Mouse (Mus musculus): Measurements from ENCODE around the gene Cwh43. TPM values are rescaled to one million over a fixed set of nuclear protein-coding genes. Genes with fewer than 3 reads are reported as not detected.
A peak's percentile ranks its signal among the peaks of the same experiment; 100 is the strongest.

Cwh43 gene
- not detected in 2 replicates for polyA plus RNA-seq (2014; fragmentation: Nextera tagmentation; extraction: Ambion mirVana)

GRCm38 (mm10) chr5:73405981-73406722, at the start of gene Cwh43:
TSS of gene Cwh43 (plus strand) at chr5:73406075.
- DNase-seq (ENCODE audit: low spot score) = peak; percentile 40
- H3K9me3 ChIP-seq (ENCODE audit: control insufficient read depth, low read length) = no peaks in the 10 kb centered on the region
- peaks cover 27% of the 10 kb centered on the region for H3K27me3 ChIP-seq (replicated peaks; ENCODE audit: control insufficient read depth, insufficient read depth, low read length)
- H3K4me1 ChIP-seq (replicated peaks; ENCODE audit: control insufficient read depth, insufficient read depth, low read length) = peaks cover 3% of the 10 kb centered on the region; the same call in 1 of the 2 replicates
- WGBS = 4% methylated on average over 49 of the region's 49 CpGs
- H3K27ac ChIP-seq (ENCODE audit: low read depth, low read length) = no peak within 1 kb of the TSS
- H3K9ac ChIP-seq (ENCODE audit: low read depth, low read length) = no peak within 1 kb of the TSS
- no peak for ATAC-seq (replicated peaks; ENCODE audit: low FRiP score)
- H3K36me3 ChIP-seq (ENCODE audit: control insufficient read depth, insufficient read depth, low read length) = no peaks in the 10 kb centered on the region
- peak within 1 kb of the TSS; percentile 31 for H3K4me3 ChIP-seq (ENCODE audit: low read depth, low read length)
- H3K4me2 ChIP-seq = peak within 1 kb of the TSS; percentile 46

DNA sequence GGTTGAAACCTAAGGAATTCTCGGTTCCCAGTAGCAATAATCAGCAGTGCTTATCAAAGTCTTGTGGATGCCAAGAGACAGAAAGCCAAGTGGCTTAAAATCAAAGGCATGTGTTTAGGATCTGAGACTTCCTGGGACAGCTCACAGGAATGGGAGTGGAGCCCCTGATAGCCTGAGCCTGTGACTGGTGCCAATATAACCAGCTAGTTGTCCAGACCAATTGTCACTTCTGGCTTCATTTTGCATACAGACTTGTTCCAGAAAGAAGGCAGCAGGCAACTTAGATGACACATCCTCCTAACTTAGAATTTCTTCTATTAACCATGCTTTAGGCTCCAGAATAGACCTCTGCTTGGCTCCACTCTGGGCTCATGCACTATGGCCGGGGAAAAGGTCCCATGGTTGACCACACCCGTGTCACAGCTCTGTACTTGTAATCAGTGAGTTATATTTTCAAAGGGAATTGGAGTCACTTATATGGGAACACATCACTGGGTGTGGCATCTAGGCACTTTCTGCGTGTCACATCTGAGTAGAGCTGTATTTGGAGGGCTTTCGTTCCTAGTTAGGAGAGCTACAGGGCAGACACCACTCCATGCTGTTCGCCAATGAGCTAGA, 46.6 kb upstream of the Cwh43 start:
- 75% methylated on average over 6 of the region's 6 CpGs for WGBS
- ATAC-seq (replicated peaks; ENCODE audit: low FRiP score) = no peak
- H3K27me3 ChIP-seq (replicated peaks; ENCODE audit: control insufficient read depth, insufficient read depth, low read length) = no peaks in the 10 kb centered on the region
- H3K9me3 ChIP-seq (ENCODE audit: control insufficient read depth, low read length) = no peaks in the 10 kb centered on the region
- peak overlapping the region; percentile 19 for H3K4me2 ChIP-seq
- no peak for DNase-seq (ENCODE audit: low spot score)
- H3K9ac ChIP-seq (ENCODE audit: low read depth, low read length) = no peak overlapping the region
- no peak overlapping the region for H3K4me3 ChIP-seq (ENCODE audit: low read depth, low read length)
- no peaks in the 10 kb centered on the region for H3K36me3 ChIP-seq (ENCODE audit: control insufficient read depth, insufficient read depth, low read length)
- H3K4me1 ChIP-seq (replicated peaks; ENCODE audit: control insufficient read depth, insufficient read depth, low read length) = peaks cover 25% of the 10 kb centered on the region
- no peak overlapping the region for H3K27ac ChIP-seq (ENCODE audit: low read depth, low read length)

- H3K9ac ChIP-seq (ENCODE audit: low read depth, low read length) = no peak overlapping the region
- 28% methylated on average over 12 of the region's 12 CpGs for WGBS
- no peak for ATAC-seq (replicated peaks; ENCODE audit: low FRiP score)
Observed at GRCm38 (mm10) chr5:73359752-73360141, 46.1 kb upstream of the Cwh43 start.

DNA sequence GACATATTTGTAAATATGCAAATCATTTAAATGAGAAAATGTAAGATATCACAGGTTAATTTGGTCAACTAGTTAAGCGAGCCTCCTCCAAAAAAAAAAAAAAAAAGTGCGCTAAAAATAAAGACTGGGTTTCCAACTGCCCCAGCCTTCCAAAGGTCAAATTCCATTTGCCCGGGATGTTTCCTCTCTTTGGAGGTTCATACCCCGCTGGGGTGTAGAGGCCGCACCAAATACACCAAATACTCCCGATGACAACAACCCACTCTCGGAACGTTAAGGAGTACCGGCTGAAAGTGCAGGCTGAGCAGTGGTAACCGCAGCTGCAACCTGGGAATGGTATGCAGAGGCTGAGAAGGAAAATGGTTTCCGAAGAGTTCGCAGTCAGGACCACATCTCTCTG, 45.6 kb upstream of the Cwh43 start:
- Histone ChIP-seq H3K9ac (ENCODE audit: low read depth, low read length) (no peak overlapping the region), H3K4me3 (ENCODE audit: low read depth, low read length) (no peak overlapping the region), H3K27me3 (replicated peaks; ENCODE audit: control insufficient read depth, insufficient read depth, low read length) (no peaks in the 10 kb centered on the region), H3K4me2 (peak overlapping the region; percentile 19), H3K9me3 (ENCODE audit: control insufficient read depth, low read length) (no peaks in the 10 kb centered on the region), H3K4me1 (replicated peaks; ENCODE audit: control insufficient read depth, insufficient read depth, low read length) (peaks cover 20% of the 10 kb centered on the region), H3K36me3 (ENCODE audit: control insufficient read depth, insufficient read depth, low read length) (no peaks in the 10 kb centered on the region), H3K27ac (ENCODE audit: low read depth, low read length) (no peak overlapping the region)
- ATAC-seq (replicated peaks; ENCODE audit: low FRiP score) = no peak
- WGBS = 32% methylated on average over 12 of the region's 12 CpGs
- no peak for DNase-seq (ENCODE audit: low spot score)

More at GRCm38 (mm10) chr5:73359752-73360141, 46.1 kb upstream of the Cwh43 start:
- Histone ChIP-seq H3K4me2 (peak overlapping the region; percentile 19), H3K4me1 (replicated peaks; ENCODE audit: control insufficient read depth, insufficient read depth, low read length) (peaks cover 25% of the 10 kb centered on the region), H3K9me3 (ENCODE audit: control insufficient read depth, low read length) (no peaks in the 10 kb centered on the region), H3K27me3 (replicated peaks; ENCODE audit: control insufficient read depth, insufficient read depth, low read length) (no peaks in the 10 kb centered on the region), H3K36me3 (ENCODE audit: control insufficient read depth, insufficient read depth, low read length) (no peaks in the 10 kb centered on the region), H3K27ac (ENCODE audit: low read depth, low read length) (no peak overlapping the region), H3K4me3 (ENCODE audit: low read depth, low read length) (no peak overlapping the region)
- no peak for DNase-seq (ENCODE audit: low spot score)

DNA sequence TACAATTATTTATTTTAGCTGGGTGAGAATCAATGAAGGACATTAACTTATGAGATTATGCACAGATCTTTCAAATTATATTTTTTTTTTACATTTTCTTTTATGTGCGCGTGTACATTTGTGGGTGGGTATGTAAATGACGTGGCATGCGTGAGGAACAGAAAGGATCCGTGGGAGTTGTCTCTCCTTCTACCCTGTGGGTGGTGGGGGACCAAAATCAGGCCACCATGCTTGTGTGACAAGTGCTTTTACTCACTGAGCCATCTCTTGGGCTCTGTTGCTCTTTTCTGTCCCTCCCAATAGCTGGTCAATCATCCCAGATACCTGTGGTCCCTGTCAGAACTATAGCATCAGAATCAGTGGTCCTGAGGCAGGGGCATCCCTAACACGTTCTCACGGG, 43.5 kb upstream of the Cwh43 start:
- Histone ChIP-seq H3K9me3 (ENCODE audit: control insufficient read depth, low read length) (no peaks in the 10 kb centered on the region), H3K27me3 (replicated peaks; ENCODE audit: control insufficient read depth, insufficient read depth, low read length) (no peaks in the 10 kb centered on the region), H3K36me3 (ENCODE audit: control insufficient read depth, insufficient read depth, low read length) (no peaks in the 10 kb centered on the region), H3K27ac (ENCODE audit: low read depth, low read length) (no peak overlapping the region), H3K4me3 (ENCODE audit: low read depth, low read length) (no peak overlapping the region), H3K4me2 (no peak overlapping the region), H3K9ac (ENCODE audit: low read depth, low read length) (no peak overlapping the region), H3K4me1 (replicated peaks; ENCODE audit: control insufficient read depth, insufficient read depth, low read length) (peaks cover 17% of the 10 kb centered on the region)
- 77% methylated on average over 7 of the region's 7 CpGs for WGBS
- ATAC-seq (replicated peaks; ENCODE audit: low FRiP score) (no peak), DNase-seq (ENCODE audit: low spot score) (no peak)

DNA sequence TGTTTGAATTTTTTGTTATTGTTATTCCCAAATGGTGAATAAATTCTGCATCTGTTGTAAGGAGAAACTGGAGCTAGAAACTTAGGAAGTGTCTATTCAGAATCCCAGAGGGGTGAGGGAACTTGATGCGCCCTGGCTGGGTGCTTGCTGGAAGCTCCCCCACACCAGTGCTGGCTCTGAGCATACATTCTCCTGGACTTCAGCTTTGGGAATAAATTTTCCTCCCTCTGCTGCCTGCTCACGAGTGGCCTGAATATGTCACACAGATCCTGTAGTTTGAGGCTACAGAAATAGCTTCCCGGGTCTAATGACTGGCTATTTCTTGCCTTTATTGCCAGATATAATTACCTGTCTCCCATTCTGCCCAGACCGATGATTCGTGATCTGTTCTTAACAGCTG, 43.1 kb upstream of the Cwh43 start:
- H3K4me2 ChIP-seq = no peak overlapping the region
- H3K4me3 ChIP-seq (ENCODE audit: low read depth, low read length) = no peak overlapping the region
- H3K9me3 ChIP-seq (ENCODE audit: control insufficient read depth, low read length) = no peaks in the 10 kb centered on the region
- H3K27ac ChIP-seq (ENCODE audit: low read depth, low read length) = no peak overlapping the region
- no peaks in the 10 kb centered on the region for H3K27me3 ChIP-seq (replicated peaks; ENCODE audit: control insufficient read depth, insufficient read depth, low read length)
- no peak for DNase-seq (ENCODE audit: low spot score)
- H3K4me1 ChIP-seq (replicated peaks; ENCODE audit: control insufficient read depth, insufficient read depth, low read length) = peaks cover 17% of the 10 kb centered on the region
- no peak for ATAC-seq (replicated peaks; ENCODE audit: low FRiP score)
- no peak overlapping the region for H3K9ac ChIP-seq (ENCODE audit: low read depth, low read length)
- no peaks in the 10 kb centered on the region for H3K36me3 ChIP-seq (ENCODE audit: control insufficient read depth, insufficient read depth, low read length)
- whole genome bisulfite sequencing = 85% methylated on average over 5 of the region's 5 CpGs

- Histone ChIP-seq H3K9ac (ENCODE audit: low read depth, low read length) (no peak overlapping the region), H3K4me3 (ENCODE audit: low read depth, low read length) (no peak overlapping the region), H3K9me3 (ENCODE audit: control insufficient read depth, low read length) (no peaks in the 10 kb centered on the region), H3K27me3 (replicated peaks; ENCODE audit: control insufficient read depth, insufficient read depth, low read length) (no peaks in the 10 kb centered on the region; the same call in 1 of the 2 replicates), H3K4me2 (0 out of 2 replicates have a peak overlapping the region, but pooled peaks have one; percentile 13), H3K36me3 (ENCODE audit: control insufficient read depth, insufficient read depth, low read length) (no peaks in the 10 kb centered on the region), H3K4me1 (replicated peaks; ENCODE audit: control insufficient read depth, insufficient read depth, low read length) (peaks cover 16% of the 10 kb centered on the region), H3K27ac (ENCODE audit: low read depth, low read length) (peak overlapping the region; percentile 32; the same call in 1 of the 2 replicates)
- WGBS = 81% methylated on average over 2 of the region's 2 CpGs
- DNase-seq (ENCODE audit: low spot score) (no peak), ATAC-seq (replicated peaks; ENCODE audit: low FRiP score) (peak; percentile 91)
Observed at GRCm38 (mm10) chr5:73364107-73364864, 41.6 kb upstream of the Cwh43 start.

GRCm38 (mm10) chr5:73367906-73368305, 38.0 kb upstream of the Cwh43 start:
- Histone ChIP-seq H3K27me3 (replicated peaks; ENCODE audit: control insufficient read depth, insufficient read depth, low read length) (no peaks in the 10 kb centered on the region; the same call in 1 of the 2 replicates), H3K9ac (ENCODE audit: low read depth, low read length) (no peak overlapping the region), H3K4me3 (ENCODE audit: low read depth, low read length) (no peak overlapping the region), H3K4me1 (replicated peaks; ENCODE audit: control insufficient read depth, insufficient read depth, low read length) (peaks cover 10% of the 10 kb centered on the region), H3K4me2 (no peak overlapping the region), H3K36me3 (ENCODE audit: control insufficient read depth, insufficient read depth, low read length) (no peaks in the 10 kb centered on the region), H3K9me3 (ENCODE audit: control insufficient read depth, low read length) (no peaks in the 10 kb centered on the region), H3K27ac (ENCODE audit: low read depth, low read length) (no peak overlapping the region)
- DNase-seq (ENCODE audit: low spot score) (no peak), ATAC-seq (replicated peaks; ENCODE audit: low FRiP score) (no peak)
- WGBS = 71% methylated on average over 4 of the region's 4 CpGs

Measured in liver, embryonic 11.5 days (tissue).